Mouse (Mus musculus) lung, postnatal 14 days (tissue): ENCODE results near the gene Ccdc13.
A peak's percentile ranks its signal among the peaks of the same experiment; 100 is the strongest.

ENCODE experiments used
- DNase-seq: peaks from one replicate; pipeline ENCODE4 v3.0.0; 2021

The Ccdc13 gene

GRCm38 (mm10) chr9:121759091-121760081 lies 79.9 kb downstream of the Ccdc13 start, which contains the start of gene Zfp651:
Zfp651 (plus strand) TSS chr9:121759330.
- DNase-seq = peak; percentile 60

GRCm38 (mm10) chr9:121757835-121758814 lies 81.1 kb downstream of the Ccdc13 start:
- peak; percentile 14 for DNase-seq

DNA sequence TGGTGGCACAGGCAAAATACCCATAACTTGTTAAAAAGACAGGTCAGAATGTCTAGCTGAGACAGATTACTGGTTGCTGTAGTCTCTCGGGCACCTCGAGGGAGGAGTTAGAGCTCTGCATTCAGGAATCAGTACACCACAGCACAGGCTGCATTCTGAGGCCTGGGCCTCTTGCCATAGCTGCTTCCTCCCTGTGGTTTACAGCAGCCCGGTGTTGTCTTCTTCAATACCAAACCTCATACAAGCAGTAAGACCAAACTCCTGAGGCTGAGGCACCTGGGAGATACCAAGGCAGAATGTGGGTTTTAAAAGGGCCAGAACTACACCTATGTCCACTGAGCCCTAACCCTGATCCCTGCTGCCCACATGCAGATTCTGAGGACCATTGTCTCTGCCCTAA lies 81.8 kb downstream of the Ccdc13 start:
- DNase-seq = no peak

- no peak for DNase-seq
Measured at GRCm38 (mm10) chr9:121756785-121757184, 82.5 kb downstream of the Ccdc13 start.

GRCm38 (mm10) chr9:121754624-121755023 lies 84.6 kb downstream of the Ccdc13 start:
- no peak for DNase-seq

DNA sequence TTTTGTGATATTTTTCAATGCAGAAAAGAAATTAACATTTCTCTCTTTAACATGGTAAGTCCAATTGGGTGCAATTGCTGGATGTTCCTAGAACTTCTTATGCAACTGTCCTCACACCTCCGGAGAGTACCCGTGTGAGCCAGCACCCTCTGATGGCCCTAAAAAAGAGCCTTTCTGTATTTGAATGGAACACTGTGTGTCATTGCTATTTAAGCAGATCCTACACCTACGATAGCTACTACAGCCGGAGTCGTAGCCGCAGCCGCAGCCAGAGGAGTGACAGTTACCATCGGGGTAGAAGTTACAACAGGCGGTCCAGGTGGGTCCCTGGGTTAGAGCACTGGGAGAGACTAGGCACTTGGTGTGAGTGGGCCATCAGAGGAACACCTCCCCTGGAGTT lies 86.5 kb downstream of the Ccdc13 start:
- DNase-seq = no peak
